Mouse (Mus musculus) yolk sac, embryonic 10.5 days (tissue): Measurements from ENCODE around the gene Tceal1.
"Not testable (repeated sequence)": the region's sequence is repeated elsewhere in the genome, so short reads cannot be mapped to it uniquely, and the experiment has no call there.

Experiments used
- DNase-seq: peaks from one replicate; pipeline ENCODE4 v3.0.0-alpha.2; 2017; ENCODE audit warnings: low spot score

Gene Tceal1

GRCm38 (mm10) chrX:136707446-136708167 lies at the start of gene Tceal1:
Gene Tceal1 (plus strand): TSS chrX:136707982.
- DNase-seq = peak; percentile 38

- DNase-seq = no peak
Observed at GRCm38 (mm10) chrX:136666281-136666706, 41.5 kb upstream of the Tceal1 start.

DNA sequence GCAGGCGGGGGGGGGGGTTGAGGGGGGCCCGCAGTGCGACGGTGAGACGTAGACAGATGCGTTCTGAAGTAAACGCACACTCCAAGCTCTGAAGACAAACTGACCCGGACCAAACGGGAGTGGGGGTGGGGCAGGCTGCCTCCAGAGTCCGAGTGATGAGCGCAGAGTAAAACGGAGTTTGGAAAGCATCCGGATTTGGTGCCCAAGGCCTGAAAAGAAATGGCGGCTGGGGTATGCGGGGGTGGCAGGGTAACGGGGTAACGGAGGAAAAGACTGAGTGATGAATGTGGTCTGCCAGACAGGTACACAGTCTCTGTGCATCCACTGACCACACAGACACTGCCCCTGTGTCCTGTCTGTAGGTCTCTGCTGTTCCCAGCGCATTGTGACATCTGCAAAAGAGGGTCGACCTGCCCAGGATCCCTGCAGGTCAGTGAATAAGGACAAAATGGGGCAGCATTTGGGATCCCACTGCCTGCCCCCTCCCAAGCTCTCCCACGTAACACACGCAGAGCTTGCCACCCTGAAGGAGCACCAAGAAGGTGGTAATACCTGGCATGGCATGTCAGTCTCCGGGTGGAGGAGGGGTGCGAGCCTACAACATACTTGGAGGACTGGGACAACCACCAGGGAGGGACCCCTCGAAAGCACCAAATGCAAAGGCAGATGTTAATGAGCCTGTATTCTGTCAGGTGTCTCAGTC lies 40.9 kb upstream of the Tceal1 start:
- DNase-seq = peak; percentile 1

- DNase-seq = no peak
Observed at GRCm38 (mm10) chrX:136668794-136669193, 39.0 kb upstream of the Tceal1 start.

DNA sequence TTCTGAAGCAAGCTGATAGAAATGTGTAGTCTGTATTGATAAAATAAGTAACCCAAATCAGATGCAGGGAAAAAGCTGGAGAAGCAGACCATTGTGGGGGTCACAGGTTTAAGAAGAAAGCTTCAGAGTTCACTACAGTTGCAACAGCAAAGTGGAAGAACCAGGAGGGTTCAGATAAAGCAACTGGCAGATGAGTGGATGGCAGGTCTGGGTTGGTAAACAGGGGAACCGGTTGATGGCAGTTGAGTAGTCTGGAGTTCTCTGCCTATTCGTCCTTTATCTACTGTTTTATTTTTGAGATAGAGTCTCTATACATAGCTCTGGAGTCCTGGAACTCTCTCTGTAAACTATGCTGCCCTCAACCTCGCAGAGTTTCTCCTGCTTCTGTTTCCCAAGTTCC lies 26.8 kb upstream of the Tceal1 start:
- no peak for DNase-seq

- not testable (repeated sequence) for DNase-seq
Observed at GRCm38 (mm10) chrX:136691606-136692293, 16.0 kb upstream of the Tceal1 start.

- DNase-seq = no peak
Observed at GRCm38 (mm10) chrX:136692294-136692675, 15.5 kb upstream of the Tceal1 start.

DNA sequence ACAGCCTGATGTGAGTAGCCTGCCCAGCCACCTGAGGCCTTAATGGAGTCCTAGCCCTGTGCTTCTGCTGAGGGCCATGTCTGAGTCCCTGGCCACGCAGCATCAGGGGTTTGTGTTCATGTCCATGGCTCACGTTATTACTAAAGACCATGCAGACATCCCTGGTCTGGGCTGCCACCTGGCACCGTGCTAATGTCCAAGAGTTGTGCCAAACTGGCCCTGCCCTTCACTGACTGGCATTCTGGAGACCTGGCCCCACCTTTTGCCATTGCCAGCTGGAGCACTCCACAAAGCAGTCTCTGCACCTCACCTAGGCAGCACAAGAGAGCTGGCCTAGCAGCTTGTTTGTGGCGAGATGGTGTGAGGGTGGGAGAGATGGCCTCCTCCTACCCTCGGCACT lies 14.6 kb upstream of the Tceal1 start:
- no peak for DNase-seq

DNA sequence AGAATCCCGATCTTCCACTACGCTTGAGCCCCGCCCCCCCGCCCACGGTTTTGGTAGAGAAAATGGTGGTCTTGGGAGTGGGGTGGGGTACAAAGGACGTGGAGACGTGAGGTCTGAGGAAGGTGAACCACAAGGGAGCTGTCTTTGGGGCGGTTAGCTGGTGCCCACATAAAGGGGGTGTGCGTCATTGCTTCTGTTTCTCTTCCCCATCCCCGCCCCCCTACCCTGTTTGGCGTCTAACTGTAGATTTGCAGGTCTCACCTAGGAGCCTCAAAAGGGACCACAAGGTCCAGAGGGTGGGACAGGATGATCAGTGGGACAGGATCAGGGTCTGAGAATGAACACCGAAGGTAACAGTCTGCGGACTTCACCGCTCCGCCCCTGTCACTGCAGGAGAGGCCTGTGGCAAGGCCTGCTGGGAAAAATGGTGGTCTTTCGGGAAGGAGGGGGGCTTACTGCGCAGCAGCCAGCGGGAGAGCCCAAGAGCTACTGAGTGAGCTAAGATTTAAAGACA lies 443 bp downstream of the Tceal1 start:
- DNase-seq = peak; percentile 47

- DNase-seq = peak; percentile 4
Observed at GRCm38 (mm10) chrX:136708782-136709181, 1.0 kb downstream of the Tceal1 start.

DNA sequence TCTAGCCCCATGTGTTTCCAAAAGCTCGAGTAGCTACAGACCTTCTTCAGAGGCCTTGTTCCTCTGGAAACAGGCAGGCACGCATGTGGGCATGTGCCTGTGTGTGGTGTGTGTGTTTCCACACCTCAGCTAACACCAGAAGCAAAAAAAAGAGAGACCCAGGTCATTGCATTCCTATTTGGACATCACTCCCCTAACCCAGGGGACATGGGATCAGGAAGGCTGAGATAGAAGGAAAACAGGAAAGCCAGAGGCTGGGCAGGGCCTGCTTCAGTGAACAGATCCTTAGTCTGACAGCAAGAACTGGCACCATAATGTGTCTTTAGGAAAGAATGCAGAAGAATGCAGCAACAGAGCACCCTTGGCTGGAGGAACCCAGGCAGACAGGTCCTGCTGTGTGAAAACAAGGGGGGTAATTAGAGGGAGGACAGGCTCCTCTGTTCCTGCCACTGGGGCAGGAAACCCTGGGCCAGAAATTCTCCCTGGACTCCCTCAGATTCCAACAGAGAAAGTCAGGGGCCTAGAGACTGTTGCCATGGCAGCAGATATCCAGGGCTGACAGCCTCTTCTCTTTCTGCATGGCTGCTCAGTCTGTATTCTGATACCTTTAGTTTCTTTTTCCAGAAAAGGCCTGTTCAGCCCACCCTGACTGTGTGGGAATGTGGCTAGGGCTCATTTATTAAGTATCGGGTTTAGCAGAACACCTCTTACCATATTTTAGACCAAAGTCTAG lies 7.1 kb downstream of the Tceal1 start:
- not testable (repeated sequence) for DNase-seq

DNA sequence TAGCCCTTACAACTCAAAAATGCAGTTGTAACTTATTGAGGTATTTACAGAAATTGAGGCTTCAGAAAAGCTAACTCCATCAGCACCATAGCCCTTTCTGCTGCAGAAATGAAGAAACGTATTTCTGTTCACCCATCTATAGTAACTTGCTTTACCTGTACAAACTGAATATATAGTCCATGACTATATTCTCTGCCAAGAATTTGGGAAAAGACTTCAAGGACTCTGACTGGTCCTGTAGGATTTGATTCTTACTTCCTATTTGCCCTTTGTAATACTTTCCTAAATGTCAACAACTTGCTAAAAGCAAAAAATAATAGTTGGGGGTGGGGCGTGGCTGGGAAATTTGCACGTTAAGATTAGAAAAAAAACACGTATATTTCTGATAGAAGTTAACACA lies 24.2 kb downstream of the Tceal1 start:
- DNase-seq = no peak

GRCm38 (mm10) chrX:136740087-136740790 lies 32.5 kb downstream of the Tceal1 start:
- no peak for DNase-seq

DNA sequence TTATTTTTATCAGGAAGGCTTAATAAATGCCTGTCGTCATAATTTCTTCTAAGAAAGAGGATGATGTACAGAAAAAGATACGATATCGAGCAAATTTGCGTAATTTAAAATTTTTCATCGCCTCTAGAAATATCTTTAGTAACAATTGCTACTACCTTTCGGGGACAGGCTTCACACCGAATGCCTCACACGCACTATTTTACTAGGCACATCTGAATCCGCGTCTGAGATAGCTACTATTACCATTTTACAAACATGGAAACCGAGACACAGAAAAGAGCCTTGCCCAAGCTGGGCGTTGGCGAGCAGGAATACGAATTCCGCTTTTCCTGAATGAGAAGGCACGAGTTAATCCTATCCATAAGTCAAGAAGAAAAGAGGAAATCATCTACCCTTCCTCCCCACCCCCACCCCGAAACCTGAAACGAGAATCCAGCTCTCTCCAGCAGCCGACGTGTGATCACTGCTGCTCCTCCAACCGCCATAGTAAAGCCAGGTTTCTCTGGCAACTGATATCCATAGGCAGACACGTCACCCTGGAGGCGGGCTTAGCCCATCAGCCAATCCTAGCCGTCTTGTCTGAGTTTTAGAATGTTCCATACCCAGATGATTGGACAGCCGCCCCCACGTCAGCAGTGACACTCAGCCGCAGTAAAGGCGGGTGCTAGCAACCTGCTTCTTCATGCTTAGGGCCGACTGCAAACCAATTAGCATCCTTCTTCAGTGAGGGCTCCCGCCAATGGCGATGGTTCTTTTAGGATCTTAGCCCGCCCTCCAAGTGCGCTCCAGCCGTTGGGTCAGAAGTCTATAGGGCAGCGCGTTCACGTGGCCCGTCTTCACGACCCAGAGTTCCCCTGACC lies 33.2 kb downstream of the Tceal1 start:
- peak; percentile 90 for DNase-seq

GRCm38 (mm10) chrX:136741651-136742201 lies 33.9 kb downstream of the Tceal1 start:
- DNase-seq = peak; percentile 90

DNA sequence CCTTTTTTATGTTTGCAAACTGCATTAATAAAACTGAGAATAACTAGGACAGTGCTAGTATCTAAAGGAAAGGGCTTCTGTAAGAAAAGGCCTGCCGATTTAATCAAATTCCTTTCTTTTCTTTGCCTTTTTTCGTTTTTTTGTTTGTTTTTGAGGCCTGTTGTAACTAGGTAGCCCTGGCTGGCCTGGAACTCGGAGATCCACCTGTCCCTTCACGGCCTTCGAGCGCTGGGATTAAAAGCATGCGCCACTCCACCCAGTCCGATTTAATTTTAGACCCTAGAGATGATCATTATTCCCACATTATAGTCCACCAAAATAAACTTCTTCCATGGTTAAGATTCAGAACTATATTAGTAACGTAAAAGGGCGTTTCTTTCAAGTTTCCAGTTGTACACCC lies 34.5 kb downstream of the Tceal1 start:
- no peak for DNase-seq

DNA sequence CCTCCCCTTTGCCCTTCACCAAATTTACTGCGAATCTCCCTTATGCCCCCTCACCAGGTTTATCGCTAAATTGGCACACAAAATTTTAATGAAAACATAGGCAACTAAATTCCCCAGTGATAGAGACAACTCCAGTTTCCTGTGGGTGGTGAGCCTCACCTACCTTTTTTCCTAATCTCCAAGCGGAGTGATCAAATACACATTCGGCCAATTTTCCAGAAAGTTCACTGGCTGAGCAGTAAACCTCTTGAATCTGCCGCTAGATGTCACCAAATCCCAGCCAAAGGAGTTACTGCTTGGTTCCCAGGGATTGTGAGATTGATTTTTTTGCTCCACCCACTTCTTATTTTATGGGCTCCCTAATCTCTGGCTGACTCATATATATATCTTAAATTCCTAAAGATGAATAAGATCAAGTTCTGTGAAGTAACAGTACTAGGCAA lies 34.9 kb downstream of the Tceal1 start:
- DNase-seq = no peak

GRCm38 (mm10) chrX:136743459-136743858 lies 35.7 kb downstream of the Tceal1 start, which contains the start of gene Morf4l2:
Gene Morf4l2 (minus strand): TSS chrX:136743690.
- peak; percentile 72 for DNase-seq

GRCm38 (mm10) chrX:136744663-136745062 lies 36.9 kb downstream of the Tceal1 start:
- no peak for DNase-seq

DNA sequence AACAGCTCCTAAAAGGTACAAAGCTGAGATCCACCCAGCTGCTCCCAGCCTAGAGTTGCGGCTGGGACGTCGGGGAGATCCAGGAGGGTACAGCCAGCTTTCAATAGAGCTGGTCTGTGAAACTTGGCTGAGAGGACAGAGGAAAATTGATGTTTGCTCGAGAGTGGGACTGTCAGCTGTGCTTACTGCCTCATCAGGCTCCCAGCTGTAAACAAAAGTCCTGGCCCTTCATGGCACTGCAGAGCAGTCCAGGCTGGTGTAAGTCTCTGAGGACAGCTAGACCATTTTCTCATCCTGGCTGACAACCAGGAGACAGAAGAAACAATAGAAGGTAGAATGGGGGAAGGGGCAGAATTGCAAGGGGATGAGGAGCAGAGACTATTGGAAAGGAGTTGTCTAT lies 41.5 kb downstream of the Tceal1 start:
- no peak for DNase-seq
